Mouse (Mus musculus) forebrain, embryonic 10.5 days (tissue): ENCODE data around the gene Pcgf2. TPM values are rescaled to one million over a fixed set of nuclear protein-coding genes. Genes with fewer than 3 reads are reported as not detected.
"Not testable (repeated sequence)": the region's sequence is repeated elsewhere in the genome, so short reads cannot be mapped to it uniquely, and the experiment has no call there.

Experiments used
- DNase-seq: peaks from one replicate; pipeline ENCODE4 v3.0.0-alpha.2; 2017; ENCODE audit warnings: low spot score; ENCODE audit errors: extremely low spot score
- H3K27ac ChIP-seq: fragments of 300-500 bp; sonication (generic); 2 replicates; pipeline ENCODE4 v1.5.1; 2016; ENCODE audit warnings: mild to moderate bottlenecking
- H3K27me3 ChIP-seq: fragments of 300-500 bp; sonication (generic); 2 replicates; pipeline ENCODE4 v1.6.1; 2016; ENCODE audit warnings: mild to moderate bottlenecking; ENCODE audit not compliant: poor library complexity, severe bottlenecking
- H3K36me3 ChIP-seq: fragments of 300-500 bp; sonication (generic); replicated peaks from 2 replicates; pipeline ENCODE4 v1.6.1; 2016; ENCODE audit warnings: mild to moderate bottlenecking, moderate library complexity
- H3K4me1 ChIP-seq: fragments of 300-500 bp; sonication (generic); 2 replicates; pipeline ENCODE4 v1.6.1; 2016
- H3K4me3 ChIP-seq: fragments of 300-500 bp; sonication (generic); 2 replicates; pipeline ENCODE4 v1.5.1; 2016; ENCODE audit warnings: mild to moderate bottlenecking, moderate library complexity
- H3K9me3 ChIP-seq: fragments of 300-500 bp; sonication (generic); 2 replicates; pipeline ENCODE4 v1.6.1; 2016; ENCODE audit warnings: mild to moderate bottlenecking, moderate library complexity
- WGBS: fragments of 180-500 bp; shearing (Covaris S2); methylation state at CpG from one replicate; pipeline ENCODE4 v1.1.7; 2016; 5-methylcytosine and 5-hydroxymethylcytosine counted together
- polyA plus RNA-seq: library from polyadenylated mRNA; unstranded; fragments of >200 nt; fragmentation: Nextera tagmentation; extraction: Ambion mirVana; gene quantifications from 2 replicates; pipeline ENCODE4 v1.2.1, GENCODE M21; 2016

The Pcgf2 gene
- polyA plus RNA-seq, 1 experiment from 2014 or later = 18.4 TPM

DNA sequence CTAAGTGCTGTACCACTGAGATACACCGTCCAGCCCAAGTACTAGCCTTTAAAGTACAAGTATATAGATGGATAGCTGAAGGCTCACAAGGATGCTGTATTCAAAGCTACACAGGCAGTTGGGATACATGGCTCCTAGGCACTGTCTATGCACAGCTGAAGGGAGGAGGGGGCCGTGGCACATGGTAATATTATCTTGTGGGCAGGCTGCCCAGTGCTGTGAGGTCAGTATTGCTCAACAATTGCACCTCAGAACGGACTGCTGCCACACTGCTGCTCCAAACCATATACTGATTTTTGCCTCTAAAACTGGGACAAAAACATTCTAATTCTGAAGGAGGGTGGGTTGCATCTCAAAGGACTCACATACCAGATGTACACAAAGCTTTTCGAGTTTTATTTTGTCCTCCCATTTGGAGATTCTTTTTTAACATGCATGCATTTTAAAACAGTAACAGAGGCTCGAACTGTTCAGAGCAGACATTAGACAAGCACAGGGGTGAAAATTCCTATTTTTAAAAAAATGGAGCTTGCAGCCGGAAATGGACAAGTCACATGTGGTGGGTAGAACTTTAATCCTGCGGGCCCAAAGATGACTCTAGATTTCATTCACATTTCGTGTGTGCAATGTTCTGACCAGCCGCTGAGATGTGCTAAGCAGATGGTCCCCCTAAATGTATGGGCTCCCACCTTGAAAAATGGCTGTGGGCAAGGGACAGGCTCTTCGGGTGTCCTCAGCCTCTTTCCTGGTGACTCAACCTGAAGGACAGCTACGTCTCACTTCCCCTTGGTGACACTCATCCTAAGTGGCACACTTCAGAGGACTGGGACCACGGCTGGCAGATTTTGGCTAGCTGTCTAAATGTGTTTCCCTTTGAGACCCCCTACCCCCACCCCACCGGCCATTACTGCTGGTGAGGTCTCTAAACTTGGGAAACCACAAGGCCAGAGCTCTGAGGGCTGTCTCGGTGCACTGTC lies 14.8 kb upstream of the Pcgf2 start:
- H3K36me3 ChIP-seq = peaks cover 97% of the 10 kb centered on the region
- DNase-seq = no peak
- 93% methylated on average over 14 of the region's 14 CpGs for WGBS

DNA sequence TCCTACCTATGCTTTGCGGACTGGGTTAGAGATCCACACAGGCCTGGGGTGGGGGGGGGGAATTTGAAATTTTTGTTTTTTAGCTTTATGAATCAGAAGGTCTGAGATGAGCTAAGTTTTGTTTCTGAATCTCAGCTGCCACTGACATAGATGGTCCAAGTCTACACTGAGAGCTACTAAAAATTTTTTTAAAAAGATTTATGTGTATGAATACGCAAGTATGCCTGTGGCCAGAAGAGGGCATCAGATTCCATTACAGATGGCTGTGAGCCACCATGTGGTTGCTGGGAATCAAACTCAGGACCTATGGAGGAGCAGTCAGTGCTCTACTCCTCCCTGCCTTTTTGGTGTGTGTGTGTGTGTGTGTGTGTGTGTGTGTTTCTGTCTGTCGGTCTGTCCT lies 14.1 kb upstream of the Pcgf2 start:
- WGBS = 93% methylated on average over 3 of the region's 3 CpGs
- Histone ChIP-seq H3K4me3 (no peak overlapping the region), H3K27ac (no peak overlapping the region), H3K27me3 (no peaks in the 10 kb centered on the region), H3K9me3 (no peaks in the 10 kb centered on the region), H3K4me1 (no peaks in the 10 kb centered on the region), H3K36me3 (peaks cover 93% of the 10 kb centered on the region)
- DNase-seq = no peak

More for the DNA sequence above, 14.8 kb upstream of the Pcgf2 start:
- no peaks in the 10 kb centered on the region for H3K4me1 ChIP-seq
- H3K27ac ChIP-seq = no peak overlapping the region
- H3K4me3 ChIP-seq = no peak overlapping the region
- no peaks in the 10 kb centered on the region for H3K9me3 ChIP-seq
- H3K27me3 ChIP-seq = no peaks in the 10 kb centered on the region

DNA sequence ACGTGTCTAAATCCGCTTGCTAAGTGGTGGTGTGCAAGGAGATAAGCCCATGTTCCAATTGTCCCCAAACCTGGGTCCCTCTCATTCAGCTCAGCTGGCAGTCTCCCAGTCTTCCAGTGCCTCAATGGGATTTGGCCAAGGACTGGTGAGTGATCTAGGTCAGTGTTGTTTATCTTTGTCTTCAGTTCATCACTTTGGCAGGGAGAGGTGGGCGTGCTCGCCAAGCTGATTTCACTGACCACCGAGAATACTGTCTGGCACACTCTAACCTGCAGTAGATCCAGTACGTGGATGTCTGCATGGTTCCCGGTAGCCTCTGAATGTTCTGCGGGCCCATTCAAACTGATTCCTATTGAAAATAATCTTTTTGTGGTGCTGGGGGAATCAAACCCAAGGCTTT lies 13.6 kb upstream of the Pcgf2 start:
- 93% methylated on average over 8 of the region's 8 CpGs for WGBS
- Histone ChIP-seq H3K4me1 (no peaks in the 10 kb centered on the region), H3K9me3 (no peaks in the 10 kb centered on the region), H3K4me3 (no peak overlapping the region), H3K36me3 (peaks cover 93% of the 10 kb centered on the region), H3K27ac (no peak overlapping the region), H3K27me3 (no peaks in the 10 kb centered on the region)
- no peak for DNase-seq

- H3K9me3 ChIP-seq = no peaks in the 10 kb centered on the region
- DNase-seq = no peak
- H3K36me3 ChIP-seq = peaks cover 93% of the 10 kb centered on the region
- no peak overlapping the region for H3K27ac ChIP-seq
- H3K27me3 ChIP-seq = no peaks in the 10 kb centered on the region
- no peaks in the 10 kb centered on the region for H3K4me1 ChIP-seq
- 94% methylated on average over 15 of the region's 15 CpGs for WGBS
- no peak overlapping the region for H3K4me3 ChIP-seq
These were observed 12.0 kb upstream of the Pcgf2 start for GRCm38 (mm10) chr11:97712286-97712685.

GRCm38 (mm10) chr11:97711200-97711900 lies 11.1 kb upstream of the Pcgf2 start:
- no peak overlapping the region for H3K4me3 ChIP-seq
- H3K9me3 ChIP-seq = no peaks in the 10 kb centered on the region
- H3K36me3 ChIP-seq = peaks cover 96% of the 10 kb centered on the region
- no peak overlapping the region for H3K27ac ChIP-seq
- DNase-seq = no peak
- no peaks in the 10 kb centered on the region for H3K27me3 ChIP-seq
- H3K4me1 ChIP-seq = no peaks in the 10 kb centered on the region
- WGBS = 88% methylated on average over 13 of the region's 13 CpGs

DNA sequence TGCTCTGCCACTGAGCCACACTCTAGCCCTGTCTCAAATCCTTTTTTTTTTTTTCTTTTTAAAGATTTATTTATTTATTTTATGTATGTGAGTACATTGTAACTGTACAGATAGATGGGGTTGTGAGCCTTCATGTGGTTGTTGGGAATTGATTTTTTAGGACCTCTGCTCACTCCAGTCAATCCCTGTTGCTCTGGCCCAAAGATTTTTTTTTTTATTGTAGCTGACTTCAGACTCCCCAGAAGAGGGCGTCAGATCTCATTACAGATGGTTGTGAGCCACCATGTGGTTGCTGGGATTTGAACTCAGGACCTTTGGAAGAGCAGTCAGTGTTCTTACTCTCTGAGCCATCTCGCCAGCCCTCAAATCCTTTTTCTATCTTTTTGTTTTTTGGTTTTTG lies 9.8 kb upstream of the Pcgf2 start:
- H3K9me3 ChIP-seq, DNase-seq, H3K27ac ChIP-seq, H3K4me3 ChIP-seq, H3K27me3 ChIP-seq, H3K4me1 ChIP-seq: not testable (repeated sequence)
- peaks cover 95% of the 10 kb centered on the region for H3K36me3 ChIP-seq
- 80% methylated on average over 2 of the region's 2 CpGs for WGBS

DNA sequence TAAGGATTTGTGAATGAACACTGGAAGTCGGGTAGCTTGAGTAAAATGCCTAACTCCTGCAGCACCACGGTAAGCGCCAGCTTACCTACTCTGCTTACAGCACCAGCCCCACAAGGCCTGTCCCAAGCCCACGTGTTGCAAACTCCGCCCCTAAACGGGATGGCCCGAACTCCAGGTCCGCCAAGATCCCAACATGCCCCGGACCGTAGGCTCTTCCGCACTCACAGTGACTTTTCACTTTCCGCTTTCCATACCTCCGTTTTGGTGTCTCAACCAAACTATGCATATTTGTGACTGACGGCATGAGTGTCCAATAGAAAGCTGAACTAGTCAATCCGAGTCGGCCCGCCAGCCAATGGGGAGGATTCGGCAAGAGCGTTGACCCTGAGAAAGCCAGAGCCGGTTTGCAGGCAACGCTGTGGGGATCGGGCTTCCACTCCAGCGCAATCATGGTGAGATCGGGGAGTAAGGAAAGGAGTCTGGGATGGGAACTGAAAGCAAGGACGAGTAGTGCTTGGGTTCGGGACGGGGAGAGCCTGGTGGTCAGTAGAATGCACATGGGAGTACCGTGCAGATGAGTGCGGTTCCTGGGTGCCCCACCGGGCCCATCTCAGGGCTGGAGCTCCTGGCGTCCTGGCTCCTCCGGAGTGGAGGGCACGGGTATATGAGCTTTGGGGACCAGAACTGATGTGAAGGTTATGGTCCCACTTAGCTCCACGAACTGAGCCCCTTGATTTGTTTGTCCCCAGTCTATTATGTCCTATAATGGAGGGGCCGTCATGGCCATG lies 2.9 kb upstream of the Pcgf2 start, which contains the start of gene Psmb3:
Psmb3 (plus strand) TSS at position 361 of the 788 bp plus-strand sequence.
- peaks cover 35% of the 10 kb centered on the region for H3K36me3 ChIP-seq
- H3K4me3 ChIP-seq = peak within 1 kb of the TSS; percentile 91
- under 1% methylated on average over 35 of the region's 35 CpGs for WGBS

GRCm38 (mm10) chr11:97702393-97702745 lies 2.1 kb upstream of the Pcgf2 start:
- peak overlapping the region; percentile 91 for H3K4me3 ChIP-seq
- no peaks in the 10 kb centered on the region for H3K27me3 ChIP-seq
- peak overlapping the region; percentile 87 for H3K27ac ChIP-seq
- H3K9me3 ChIP-seq = no peaks in the 10 kb centered on the region
- under 1% methylated on average over 24 of the region's 24 CpGs for WGBS
- peak; percentile 85 for DNase-seq
- peaks cover 27% of the 10 kb centered on the region for H3K36me3 ChIP-seq
- peaks cover 49% of the 10 kb centered on the region for H3K4me1 ChIP-seq

More for the DNA sequence above, 2.9 kb upstream of the Pcgf2 start, which contains the start of gene Psmb3:
- Histone ChIP-seq H3K9me3 (no peaks in the 10 kb centered on the region), H3K27ac (peak within 1 kb of the TSS; percentile 87), H3K27me3 (no peaks in the 10 kb centered on the region), H3K4me1 (peaks cover 40% of the 10 kb centered on the region)
- peak; percentile 96 for DNase-seq

DNA sequence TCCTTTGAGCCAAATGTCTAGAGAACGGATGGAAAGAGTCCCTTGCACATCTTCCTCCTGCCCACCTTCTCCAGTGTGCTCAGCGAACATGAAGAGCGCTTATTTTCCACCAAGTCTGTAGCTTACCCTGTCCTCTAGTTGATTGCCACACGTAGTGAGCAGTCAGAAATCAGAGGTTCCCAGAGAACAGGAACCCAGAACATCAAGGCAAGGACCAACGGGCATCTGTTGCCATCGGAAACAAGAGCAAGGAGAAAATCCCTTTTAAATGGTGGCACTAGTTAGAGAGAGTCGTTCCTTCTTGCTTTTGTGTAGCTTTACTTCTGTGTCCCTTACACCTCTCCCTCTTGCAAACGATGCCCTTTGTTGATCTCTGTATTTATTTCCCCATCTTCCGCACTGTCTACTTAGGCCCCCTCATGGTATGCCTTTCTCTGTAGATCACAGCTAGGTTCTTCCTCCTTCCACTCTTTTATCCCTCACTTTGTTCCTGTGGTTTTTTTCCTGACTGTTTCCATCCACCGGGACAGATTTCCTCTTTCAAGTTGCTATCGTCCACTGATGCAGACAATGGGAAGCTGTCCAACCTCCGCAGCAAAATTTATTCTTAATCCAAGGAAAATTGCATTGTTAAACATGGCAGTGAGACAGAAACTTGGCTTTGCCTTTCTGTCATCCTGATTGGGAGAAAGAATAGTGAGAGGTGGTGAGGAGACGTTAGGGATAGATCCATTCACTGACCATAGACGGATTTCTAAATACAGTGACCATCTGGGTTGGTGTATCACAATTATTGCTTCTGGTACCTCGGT lies 1.5 kb upstream of the Pcgf2 start:
- Histone ChIP-seq H3K4me1 (peaks cover 55% of the 10 kb centered on the region), H3K27me3 (no peaks in the 10 kb centered on the region), H3K36me3 (peaks cover 21% of the 10 kb centered on the region), H3K9me3 (no peaks in the 10 kb centered on the region), H3K4me3 (peak overlapping the region; percentile 91), H3K27ac (0 out of 2 replicates have a peak overlapping the region, but pooled peaks have one; percentile 100)
- DNase-seq = no peak
- WGBS = 55% methylated on average over 15 of the region's 15 CpGs

GRCm38 (mm10) chr11:97700746-97701580 lies 666 bp upstream of the Pcgf2 start:
- Histone ChIP-seq H3K4me1 (peaks cover 63% of the 10 kb centered on the region), H3K27me3 (no peaks in the 10 kb centered on the region), H3K4me3 (peak overlapping the region; percentile 91), H3K9me3 (no peaks in the 10 kb centered on the region), H3K36me3 (peaks cover 13% of the 10 kb centered on the region), H3K27ac (peak overlapping the region; percentile 100)
- WGBS = 19% methylated on average over 30 of the region's 30 CpGs
- DNase-seq = peak; percentile 58

GRCm38 (mm10) chr11:97699626-97700002 lies 683 bp downstream of the Pcgf2 start:
- 0% methylated on average over 6 of the region's 9 CpGs for WGBS
- Histone ChIP-seq H3K4me3 (peak overlapping the region; percentile 91), H3K4me1 (peaks cover 74% of the 10 kb centered on the region)

More at GRCm38 (mm10) chr11:97699626-97700002, 683 bp downstream of the Pcgf2 start:
- H3K27me3 ChIP-seq = no peaks in the 10 kb centered on the region
- H3K27ac ChIP-seq = peak overlapping the region; percentile 100
- peak; percentile 94 for DNase-seq
- H3K36me3 ChIP-seq = peaks cover 12% of the 10 kb centered on the region
- no peaks in the 10 kb centered on the region for H3K9me3 ChIP-seq
